31 mouse cellular contexts compared by ENCODE assay signal in genomic region chr2:56440916-56441315, GRCm38 (mm10).
A peak's percentile ranks its signal among the peaks of the same experiment; 100 is the strongest.
DNase-seq lines count a peak whose midpoint lies in the region; ATAC-seq and TF ChIP-seq lines count a peak whose summit lies in the region.
"Had no signal": no experiment of that assay in that cellular context is flagged by ENCODE, and none has a peak within 500 bp of the region (broad histone marks: within the 10 kb centered on the region; RNA-seq: fewer than 3 reads in every experiment).

No protein-coding gene starts in this region.

- H3K36me3 ChIP-seq in hindbrain, postnatal 0 days (ENCODE audit: insufficient read depth, low read length), result no peaks in the 10 kb centered on the region
- H3K36me3 ChIP-seq in hindbrain, embryonic 13.5 days, result no peaks in the 10 kb centered on the region
- H3K36me3 ChIP-seq: embryonic facial prominence, embryonic 10.5 days; embryonic facial prominence, embryonic 13.5 days; forebrain, embryonic 12.5 days; forebrain, embryonic 15.5 days; heart, embryonic 12.5 days; heart, embryonic 15.5 days; hindbrain, embryonic 12.5 days had no signal

- no peaks in the 10 kb centered on the region for H3K4me1 ChIP-seq in hindbrain, postnatal 0 days (ENCODE audit: insufficient read depth, low read length)
- H3K4me1 ChIP-seq in hindbrain, embryonic 13.5 days (replicated peaks), result no peaks in the 10 kb centered on the region
- H3K4me1 ChIP-seq: embryonic facial prominence, embryonic 10.5 days; embryonic facial prominence, embryonic 13.5 days; forebrain, embryonic 12.5 days; forebrain, embryonic 15.5 days; heart, embryonic 12.5 days; heart, embryonic 15.5 days; hindbrain, embryonic 12.5 days had no signal

- DNase-seq in hindbrain, postnatal 0 days (ENCODE audit: low spot score), result no peak
- DNase-seq in ES-CJ7 (ENCODE audit: low read depth, low spot score) (peak; percentile 79), R1 (ENCODE audit: low read depth, low spot score) (peak; percentile 33), liver (no peak)
- DNase-seq in left cerebral cortex, postnatal 10 days (ENCODE audit: extremely low spot score in 1 of 2, low spot score in 2 of 2), result no peak
- DNase-seq: adrenal gland, adult 8-10 months; adrenal gland, postnatal 25 days; B cell, adult 2 months; cerebellum, adult 11-12 months; cerebellum, adult 8-10 months; cerebellum, postnatal 10 days; cerebellum, postnatal 36 days; embryo, embryonic 11 days; gastrocnemius, postnatal 25 days; heart, adult 18-20 months; heart, postnatal 10 days; heart, postnatal 36 days had no signal

- intact Hi-C loops in left cerebral cortex, postnatal 10 days (cut with DNase I), result no loop called here

- 85% methylated on average over 10 of the region's 10 CpGs for WGBS in hindbrain, postnatal 0 days
- WGBS in hindbrain, embryonic 13.5 days, result 81% methylated on average over 10 of the region's 10 CpGs

- no peaks in the 10 kb centered on the region for H3K9me3 ChIP-seq in hindbrain, postnatal 0 days (ENCODE audit: low read length)
- H3K9me3 ChIP-seq in hindbrain, embryonic 13.5 days, result no peaks in the 10 kb centered on the region
- H3K9me3 ChIP-seq: embryonic facial prominence, embryonic 10.5 days; embryonic facial prominence, embryonic 13.5 days; forebrain, embryonic 12.5 days; forebrain, embryonic 15.5 days; heart, embryonic 12.5 days; heart, embryonic 15.5 days; hindbrain, embryonic 12.5 days had no signal

- no peak overlapping the region for H3K9ac ChIP-seq in hindbrain, postnatal 0 days (replicated peaks; ENCODE audit: low read length)
- no peak overlapping the region for H3K9ac ChIP-seq in hindbrain, embryonic 13.5 days
- H3K9ac ChIP-seq: embryonic facial prominence, embryonic 13.5 days; forebrain, embryonic 12.5 days; forebrain, embryonic 15.5 days; heart, embryonic 12.5 days; heart, embryonic 15.5 days; hindbrain, embryonic 12.5 days had no signal

- H3K4me2 ChIP-seq in hindbrain, postnatal 0 days (ENCODE audit: low read depth, low read length), result no peak overlapping the region
- H3K4me2 ChIP-seq in hindbrain, embryonic 13.5 days, result no peak overlapping the region
- H3K4me2 ChIP-seq: embryonic facial prominence, embryonic 13.5 days; forebrain, embryonic 12.5 days; forebrain, embryonic 15.5 days; heart, embryonic 12.5 days; heart, embryonic 15.5 days; hindbrain, embryonic 12.5 days had no signal

- peak; percentile 31 for TF ChIP-seq CTCF in hindbrain, postnatal 0 days (IDR thresholded peaks at IDR 0.05; ENCODE audit: low read depth)

- H3K27me3 ChIP-seq in hindbrain, postnatal 0 days (ENCODE audit: insufficient read depth, low read length), result no peaks in the 10 kb centered on the region
- no peaks in the 10 kb centered on the region for H3K27me3 ChIP-seq in hindbrain, embryonic 13.5 days
- H3K27me3 ChIP-seq: CH12.LX; embryonic facial prominence, embryonic 13.5 days; forebrain, embryonic 12.5 days; forebrain, embryonic 15.5 days; heart, embryonic 12.5 days; heart, embryonic 15.5 days; hindbrain, embryonic 12.5 days had no signal

- no peak for ATAC-seq in hindbrain, postnatal 0 days
- no peak for ATAC-seq in hindbrain, embryonic 13.5 days (ENCODE audit: low FRiP score)
- ATAC-seq: activated CD4-positive, CD25-positive, alpha-beta regulatory T cell, adult 4 months; forebrain, embryonic 15.5 days; hindbrain, embryonic 16.5 days; inflammation-experienced regulatory T-cells, adult 6 months; intestine, embryonic 16.5 days had no signal

- H3K27ac ChIP-seq in hindbrain, postnatal 0 days, result no peak overlapping the region
- H3K27ac ChIP-seq in hindbrain, embryonic 13.5 days, result no peak overlapping the region
- H3K27ac ChIP-seq: embryonic facial prominence, embryonic 10.5 days; embryonic facial prominence, embryonic 13.5 days; forebrain, embryonic 12.5 days; forebrain, embryonic 15.5 days; heart, embryonic 15.5 days; hindbrain, embryonic 12.5 days had no signal

- H3K4me3 ChIP-seq in hindbrain, postnatal 0 days (ENCODE audit: low read length), result no peak overlapping the region
- H3K4me3 ChIP-seq in hindbrain, embryonic 13.5 days, result no peak overlapping the region
- H3K4me3 ChIP-seq: embryonic facial prominence, embryonic 10.5 days; embryonic facial prominence, embryonic 13.5 days; erythroblast, embryonic 14.5 days; forebrain, embryonic 12.5 days; forebrain, embryonic 15.5 days; heart, embryonic 12.5 days; heart, embryonic 15.5 days; hindbrain, embryonic 12.5 days had no signal

Comparison
In these comparisons a context has a peak if more than half of its experiments do, and no peak if none do; other contexts are left out.
1. DNase-seq: peak in ES-CJ7 (single experiment) and R1 (single experiment); none in hindbrain, postnatal 0 days (single experiment), liver (single experiment) and left cerebral cortex, postnatal 10 days (0 of 2).